Mouse (Mus musculus): ENCODE results near the gene Tmem182. TPM values are rescaled to one million over a fixed set of nuclear protein-coding genes. Genes with fewer than 3 reads are reported as not detected.

Tmem182 gene
- polyA plus RNA-seq, 1 experiment from 2014 or later: 0.15 TPM

DNA sequence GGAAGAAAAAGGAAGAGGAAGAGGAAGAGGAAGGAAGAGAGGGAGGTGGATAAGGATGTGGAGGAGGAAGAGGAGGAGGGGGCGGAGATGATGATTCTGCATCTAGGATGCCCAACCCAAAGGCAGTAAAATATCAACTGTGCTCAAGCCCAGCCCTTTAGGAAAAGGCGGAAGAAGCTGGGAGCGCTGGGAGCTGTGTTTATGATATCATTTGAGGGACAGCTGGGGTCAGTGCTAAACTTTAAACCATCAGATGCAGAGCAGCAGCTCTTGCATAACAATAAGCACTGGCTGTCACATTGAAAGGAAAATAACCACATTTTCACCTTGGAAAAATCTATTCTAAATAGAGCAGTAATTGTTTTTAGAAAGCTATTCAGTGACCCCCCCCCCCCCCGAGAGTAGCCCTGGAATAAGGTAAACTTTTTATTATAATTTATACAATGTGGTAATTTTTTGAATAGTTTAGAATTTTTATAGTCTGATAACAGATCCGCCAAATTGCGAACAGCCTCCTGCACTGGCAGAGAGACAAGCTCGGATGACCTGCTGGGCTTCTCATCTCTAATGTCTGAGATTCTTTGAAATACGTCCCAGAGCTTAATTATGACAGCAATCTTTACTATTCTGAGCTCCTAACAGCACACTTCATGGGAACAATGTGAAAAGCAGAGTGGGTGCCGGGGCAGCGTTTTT, 68.5 kb downstream of the Tmem182 start:
- H3K4me2 ChIP-seq (ENCODE audit: low read length): peak overlapping the region; percentile 23; the same call in 1 of the 2 replicates
- H3K9ac ChIP-seq (ENCODE audit: low read depth, low read length): no peak overlapping the region
- no peak for ATAC-seq
- H3K9me3 ChIP-seq (replicated peaks; ENCODE audit: control insufficient read depth, low read length, poor library complexity, severe bottlenecking): no peaks in the 10 kb centered on the region
- H3K27ac ChIP-seq (ENCODE audit: low read length): no peak overlapping the region
- WGBS: 46% methylated on average over 10 of the region's 10 CpGs
- peaks cover 3% of the 10 kb centered on the region; the same call in 1 of the 2 replicates for H3K4me1 ChIP-seq (ENCODE audit: control insufficient read depth, insufficient read depth, low read length)
- no peaks in the 10 kb centered on the region for H3K27me3 ChIP-seq (ENCODE audit: control insufficient read depth, insufficient read depth, low read depth, low read length)
- no peaks in the 10 kb centered on the region for H3K36me3 ChIP-seq (ENCODE audit: control insufficient read depth, insufficient read depth, low read length)
- H3K4me3 ChIP-seq (ENCODE audit: low read depth, low read length): no peak overlapping the region; the same call in 1 of the 2 replicates

DNA sequence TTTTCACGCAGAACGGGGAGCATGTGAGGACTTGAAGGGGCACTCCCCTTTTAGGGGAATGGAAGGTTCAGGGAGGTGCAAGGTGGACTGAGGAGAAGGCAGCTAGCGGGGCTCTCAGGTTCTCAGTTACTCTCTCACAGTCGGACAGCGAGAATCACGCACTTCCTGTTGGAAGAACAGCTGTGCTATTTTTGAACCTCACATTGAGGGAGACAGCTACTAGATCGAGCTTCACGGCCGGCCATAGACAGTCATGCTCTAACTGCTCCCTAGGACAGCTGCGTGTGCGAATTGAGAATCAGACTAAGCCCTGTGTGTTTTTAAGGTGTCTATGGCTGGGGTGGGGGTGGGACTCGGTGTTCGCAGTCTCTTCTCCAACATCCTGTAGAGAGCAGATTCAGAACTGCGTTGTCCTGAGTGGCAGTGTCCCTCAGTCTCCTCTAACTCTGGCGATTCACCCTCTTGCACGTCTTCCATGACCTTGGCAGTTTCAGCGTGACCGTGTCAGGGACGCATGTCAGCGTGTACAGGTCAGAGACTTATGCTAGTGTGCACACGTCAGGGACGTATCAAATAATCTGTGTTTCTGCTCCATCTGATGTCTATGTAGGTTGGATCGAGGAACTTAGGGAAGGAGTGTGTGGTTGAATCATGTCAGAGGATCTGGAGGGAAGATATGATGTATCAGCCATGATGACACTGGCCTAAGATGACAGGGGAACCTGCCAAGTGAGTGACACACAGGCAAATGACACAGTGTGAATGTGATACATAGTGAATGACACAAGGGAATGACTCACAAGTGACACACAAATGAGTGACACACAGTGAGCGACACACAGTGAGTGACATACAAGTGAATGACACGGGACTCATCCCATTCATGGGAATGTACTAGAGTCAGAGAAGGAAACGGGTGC, 69.3 kb downstream of the Tmem182 start:
- no peak overlapping the region; the same call in 1 of the 2 replicates for H3K4me3 ChIP-seq (ENCODE audit: low read depth, low read length)
- H3K4me2 ChIP-seq (ENCODE audit: low read length): peak overlapping the region; percentile 23; the same call in 1 of the 2 replicates
- 82% methylated on average over 26 of the region's 26 CpGs for WGBS
- no peaks in the 10 kb centered on the region for H3K9me3 ChIP-seq (replicated peaks; ENCODE audit: control insufficient read depth, low read length, poor library complexity, severe bottlenecking)
- H3K27me3 ChIP-seq (ENCODE audit: control insufficient read depth, insufficient read depth, low read depth, low read length): no peaks in the 10 kb centered on the region
- no peak overlapping the region for H3K27ac ChIP-seq (ENCODE audit: low read length)
- H3K36me3 ChIP-seq (ENCODE audit: control insufficient read depth, insufficient read depth, low read length): no peaks in the 10 kb centered on the region
- H3K9ac ChIP-seq (ENCODE audit: low read depth, low read length): no peak overlapping the region
- peaks cover 3% of the 10 kb centered on the region; the same call in 1 of the 2 replicates for H3K4me1 ChIP-seq (ENCODE audit: control insufficient read depth, insufficient read depth, low read length)
- ATAC-seq: no peak; the same call in 1 of the 2 replicates

GRCm38 (mm10) chr1:40879051-40879450, 73.7 kb downstream of the Tmem182 start:
- Histone ChIP-seq H3K4me3 (ENCODE audit: low read depth, low read length) (no peak overlapping the region), H3K4me1 (ENCODE audit: control insufficient read depth, insufficient read depth, low read length) (no peaks in the 10 kb centered on the region), H3K9ac (ENCODE audit: low read depth, low read length) (no peak overlapping the region), H3K9me3 (replicated peaks; ENCODE audit: control insufficient read depth, low read length, poor library complexity, severe bottlenecking) (no peaks in the 10 kb centered on the region), H3K27ac (ENCODE audit: low read length) (no peak overlapping the region), H3K27me3 (ENCODE audit: control insufficient read depth, insufficient read depth, low read depth, low read length) (no peaks in the 10 kb centered on the region), H3K36me3 (ENCODE audit: control insufficient read depth, insufficient read depth, low read length) (no peaks in the 10 kb centered on the region), H3K4me2 (ENCODE audit: low read length) (no peak overlapping the region)
- 15% methylated on average over 9 of the region's 9 CpGs for WGBS
- no peak for ATAC-seq

- Histone ChIP-seq H3K9me3 (replicated peaks; ENCODE audit: control insufficient read depth, low read length, poor library complexity, severe bottlenecking) (no peaks in the 10 kb centered on the region), H3K4me1 (ENCODE audit: control insufficient read depth, insufficient read depth, low read length) (no peaks in the 10 kb centered on the region), H3K9ac (ENCODE audit: low read depth, low read length) (no peak overlapping the region), H3K27ac (ENCODE audit: low read length) (no peak overlapping the region), H3K27me3 (ENCODE audit: control insufficient read depth, insufficient read depth, low read depth, low read length) (no peaks in the 10 kb centered on the region), H3K36me3 (ENCODE audit: control insufficient read depth, insufficient read depth, low read length) (no peaks in the 10 kb centered on the region), H3K4me2 (ENCODE audit: low read length) (no peak overlapping the region), H3K4me3 (ENCODE audit: low read depth, low read length) (no peak overlapping the region)
- WGBS: 68% methylated on average over 6 of the region's 6 CpGs
- no peak for ATAC-seq
These were observed 74.1 kb downstream of the Tmem182 start for GRCm38 (mm10) chr1:40879526-40879925.

- 22% methylated on average over 2 of the region's 2 CpGs for WGBS
- no peaks in the 10 kb centered on the region for H3K9me3 ChIP-seq (replicated peaks; ENCODE audit: control insufficient read depth, low read length, poor library complexity, severe bottlenecking)
- H3K27ac ChIP-seq (ENCODE audit: low read length): no peak overlapping the region
- H3K27me3 ChIP-seq (ENCODE audit: control insufficient read depth, insufficient read depth, low read depth, low read length): no peaks in the 10 kb centered on the region
- no peak overlapping the region for H3K4me2 ChIP-seq (ENCODE audit: low read length)
- no peaks in the 10 kb centered on the region for H3K4me1 ChIP-seq (ENCODE audit: control insufficient read depth, insufficient read depth, low read length)
- H3K9ac ChIP-seq (ENCODE audit: low read depth, low read length): no peak overlapping the region
- no peak for ATAC-seq
- no peaks in the 10 kb centered on the region for H3K36me3 ChIP-seq (ENCODE audit: control insufficient read depth, insufficient read depth, low read length)
- no peak overlapping the region for H3K4me3 ChIP-seq (ENCODE audit: low read depth, low read length)
These were observed 75.1 kb downstream of the Tmem182 start for GRCm38 (mm10) chr1:40880527-40880926.

DNA sequence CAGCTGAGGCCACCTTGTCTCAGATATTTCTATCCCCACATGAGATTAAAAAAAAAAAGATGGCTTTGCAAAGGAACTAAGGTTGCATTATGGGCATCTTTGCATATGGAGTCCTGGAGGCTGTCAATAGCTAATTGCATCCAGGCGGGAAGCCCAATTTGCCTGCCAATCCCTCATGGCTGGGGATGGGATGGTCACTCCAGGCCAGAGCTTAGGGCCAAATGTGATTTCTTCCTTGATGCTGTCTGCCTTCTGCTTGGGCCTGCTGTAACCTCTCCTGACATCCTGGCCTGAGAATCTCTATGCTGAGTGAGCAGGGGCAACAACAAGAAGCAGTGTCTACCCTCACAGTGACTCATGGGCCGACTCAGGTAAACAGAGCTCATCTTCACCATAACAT, 78.5 kb downstream of the Tmem182 start:
- H3K27me3 ChIP-seq (ENCODE audit: control insufficient read depth, insufficient read depth, low read depth, low read length): no peaks in the 10 kb centered on the region
- no peak overlapping the region for H3K4me3 ChIP-seq (ENCODE audit: low read depth, low read length)
- no peak overlapping the region for H3K4me2 ChIP-seq (ENCODE audit: low read length)
- no peaks in the 10 kb centered on the region for H3K36me3 ChIP-seq (ENCODE audit: control insufficient read depth, insufficient read depth, low read length)
- no peak overlapping the region for H3K27ac ChIP-seq (ENCODE audit: low read length)
- H3K9ac ChIP-seq (ENCODE audit: low read depth, low read length): no peak overlapping the region
- H3K4me1 ChIP-seq (ENCODE audit: control insufficient read depth, insufficient read depth, low read length): no peaks in the 10 kb centered on the region
- 98% methylated on average over 2 of the region's 2 CpGs for WGBS
- ATAC-seq: no peak
- H3K9me3 ChIP-seq (replicated peaks; ENCODE audit: control insufficient read depth, low read length, poor library complexity, severe bottlenecking): no peaks in the 10 kb centered on the region

- Histone ChIP-seq H3K9ac (ENCODE audit: low read depth, low read length) (no peak overlapping the region), H3K9me3 (replicated peaks; ENCODE audit: control insufficient read depth, low read length, poor library complexity, severe bottlenecking) (no peaks in the 10 kb centered on the region), H3K27ac (ENCODE audit: low read length) (no peak overlapping the region), H3K4me3 (ENCODE audit: low read depth, low read length) (no peak overlapping the region), H3K4me1 (ENCODE audit: control insufficient read depth, insufficient read depth, low read length) (peaks cover under 1% of the 10 kb centered on the region), H3K27me3 (ENCODE audit: control insufficient read depth, insufficient read depth, low read depth, low read length) (no peaks in the 10 kb centered on the region), H3K36me3 (ENCODE audit: control insufficient read depth, insufficient read depth, low read length) (no peaks in the 10 kb centered on the region), H3K4me2 (ENCODE audit: low read length) (no peak overlapping the region)
- 81% methylated on average over 6 of the region's 6 CpGs for WGBS
- ATAC-seq: no peak
These were observed 79.5 kb downstream of the Tmem182 start for GRCm38 (mm10) chr1:40884943-40885342.

GRCm38 (mm10) chr1:40887673-40888072, 82.3 kb downstream of the Tmem182 start:
- Histone ChIP-seq H3K27me3 (ENCODE audit: control insufficient read depth, insufficient read depth, low read depth, low read length) (no peaks in the 10 kb centered on the region), H3K4me2 (ENCODE audit: low read length) (peak overlapping the region; percentile 37; the same call in 1 of the 2 replicates), H3K36me3 (ENCODE audit: control insufficient read depth, insufficient read depth, low read length) (no peaks in the 10 kb centered on the region), H3K9ac (ENCODE audit: low read depth, low read length) (no peak overlapping the region), H3K9me3 (replicated peaks; ENCODE audit: control insufficient read depth, low read length, poor library complexity, severe bottlenecking) (no peaks in the 10 kb centered on the region), H3K4me3 (ENCODE audit: low read depth, low read length) (no peak overlapping the region), H3K4me1 (ENCODE audit: control insufficient read depth, insufficient read depth, low read length) (peaks cover 4% of the 10 kb centered on the region), H3K27ac (ENCODE audit: low read length) (no peak overlapping the region)
- WGBS: 34% methylated on average over 12 of the region's 12 CpGs
- ATAC-seq: peak; percentile 63
